Mouse (Mus musculus): ENCODE data around the gene Hist1h2ak. TPM values are rescaled to one million over a fixed set of nuclear protein-coding genes. Genes with fewer than 3 reads are reported as not detected.
A peak's percentile ranks its signal among the peaks of the same experiment; 100 is the strongest.
"Not testable (repeated sequence)": the region's sequence is repeated elsewhere in the genome, so short reads cannot be mapped to it uniquely, and the experiment has no call there.

The Hist1h2ak gene
- 22.2 and 26.2 TPM in 2 replicates for polyA plus RNA-seq (2015; fragmentation: Nextera tagmentation; extraction: Ambion mirVana)

DNA sequence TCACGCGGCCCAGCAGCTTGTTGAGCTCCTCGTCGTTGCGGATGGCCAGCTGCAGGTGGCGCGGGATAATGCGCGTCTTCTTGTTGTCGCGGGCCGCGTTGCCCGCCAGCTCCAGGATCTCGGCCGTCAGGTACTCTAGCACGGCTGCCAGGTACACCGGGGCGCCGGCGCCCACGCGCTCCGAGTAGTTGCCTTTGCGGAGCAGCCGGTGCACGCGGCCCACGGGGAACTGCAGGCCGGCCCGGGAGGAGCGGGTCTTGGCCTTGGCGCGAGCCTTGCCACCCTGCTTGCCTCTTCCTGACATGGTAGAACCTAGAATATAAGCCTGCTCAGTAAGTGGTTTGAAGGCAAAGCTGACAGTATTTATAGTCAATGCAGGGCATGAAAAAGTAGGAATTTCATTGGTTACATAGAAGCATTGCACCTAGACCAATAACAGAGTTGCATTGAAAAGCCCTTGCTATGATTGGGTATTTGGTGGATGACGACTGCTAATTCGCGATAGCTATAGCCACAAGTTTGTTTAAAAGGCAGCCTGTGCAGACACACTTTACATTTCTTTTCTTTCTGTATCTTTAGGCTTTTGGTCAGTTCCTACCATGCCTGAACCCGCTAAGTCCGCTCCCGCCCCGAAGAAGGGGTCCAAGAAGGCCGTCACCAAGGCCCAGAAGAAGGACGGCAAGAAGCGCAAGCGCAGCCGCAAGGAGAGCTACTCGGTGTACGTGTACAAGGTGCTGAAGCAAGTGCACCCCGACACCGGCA lies at the start of gene Hist1h2ak, which contains the start of gene Hist1h2bn:
Gene Hist1h2ak, minus strand, starts transcription at position 304 of the 762 bp plus-strand sequence.
Gene Hist1h2bn, plus strand, starts transcription at position 600 of the 762 bp plus-strand sequence.
- peak within 1 kb of the TSS; percentile 43 for H3K4me3 ChIP-seq (replicated peaks)
- under 1% methylated on average over 46 of the region's 50 CpGs for WGBS
- H3K27ac ChIP-seq, result peak within 1 kb of the TSS; percentile 95
- not testable (repeated sequence) for H3K27me3 ChIP-seq, H3K9me3 ChIP-seq, H3K36me3 ChIP-seq
- peaks cover 33% of the 10 kb centered on the region for H3K4me1 ChIP-seq (replicated peaks)
- peak; percentile 96 for ATAC-seq
- peak within 1 kb of the TSS; percentile 68 for H3K9ac ChIP-seq (replicated peaks)
- peak within 1 kb of the TSS; percentile 76 for H3K4me2 ChIP-seq (replicated peaks)

DNA sequence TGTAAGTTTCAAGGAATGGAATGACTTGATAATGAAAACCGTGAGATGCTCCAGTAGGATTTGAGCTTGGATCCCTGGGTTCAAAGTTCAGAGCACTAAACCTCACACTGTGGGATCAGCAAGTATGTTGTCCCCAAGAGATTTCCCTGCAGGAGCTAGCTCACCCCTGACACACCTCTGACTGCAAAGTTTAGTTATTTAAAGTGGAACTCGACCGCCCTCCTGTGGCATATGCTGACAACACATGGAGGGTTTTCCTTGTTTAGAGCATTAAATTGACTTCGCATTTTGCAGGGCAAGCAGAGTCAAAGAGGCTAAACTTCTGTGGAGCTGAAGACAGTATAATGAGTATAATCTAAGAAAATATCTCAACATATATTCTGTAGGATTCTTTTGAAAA lies 49.4 kb upstream of the Hist1h2ak start:
- H3K4me2 ChIP-seq (replicated peaks); H3K27ac ChIP-seq; H3K36me3 ChIP-seq; H3K27me3 ChIP-seq; H3K9me3 ChIP-seq; H3K9ac ChIP-seq (replicated peaks); H3K4me3 ChIP-seq (replicated peaks); H3K4me1 ChIP-seq (replicated peaks): not testable (repeated sequence)
- peak; percentile 60; the same call in 1 of the 2 replicates for ATAC-seq
- no CpG with 5 or more reads among the region's 4 CpGs for WGBS

DNA sequence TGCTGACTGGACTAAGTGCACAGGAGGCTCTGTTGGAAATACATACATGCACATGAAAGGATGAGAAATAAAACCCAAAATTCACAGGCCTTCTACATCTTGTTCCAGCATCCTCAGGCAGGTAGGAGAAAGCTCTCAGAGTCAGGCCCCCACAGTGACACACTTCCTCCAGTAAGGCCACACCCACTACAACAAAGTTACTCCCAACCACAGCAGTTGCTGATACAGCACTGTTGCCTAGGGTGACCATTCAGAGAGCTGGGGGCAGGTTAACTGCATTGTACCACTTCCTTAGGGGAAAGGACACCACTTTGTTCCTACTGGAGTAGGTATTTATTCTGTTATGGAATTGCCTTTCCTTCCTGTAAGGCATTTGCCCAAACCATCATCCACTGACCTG lies 43.5 kb upstream of the Hist1h2ak start:
- not testable (repeated sequence) for H3K4me3 ChIP-seq (replicated peaks); H3K9me3 ChIP-seq; H3K4me1 ChIP-seq (replicated peaks); H3K9ac ChIP-seq (replicated peaks); H3K27me3 ChIP-seq; ATAC-seq; H3K36me3 ChIP-seq; H3K27ac ChIP-seq; H3K4me2 ChIP-seq (replicated peaks)

DNA sequence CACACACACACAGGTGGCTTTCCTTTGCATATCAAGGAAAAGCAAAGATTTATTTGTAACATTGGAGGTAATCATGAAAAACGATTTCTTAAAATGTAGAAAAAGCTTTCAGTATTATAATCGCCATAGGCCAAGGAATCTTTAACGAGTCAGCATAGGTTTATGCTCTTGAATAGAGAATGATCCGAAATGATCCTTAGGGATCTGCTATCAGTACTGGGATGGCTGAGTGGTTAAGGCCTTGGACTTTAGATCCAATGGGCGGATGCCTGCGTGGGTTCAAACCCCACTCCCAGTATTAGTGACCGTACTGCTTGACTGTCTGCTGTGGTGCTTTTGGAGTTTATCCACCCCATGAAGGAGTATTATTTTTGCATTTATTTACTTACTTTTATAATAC lies 42.0 kb upstream of the Hist1h2ak start:
- H3K4me1 ChIP-seq (replicated peaks), result peaks cover 5% of the 10 kb centered on the region
- no peaks in the 10 kb centered on the region for H3K27me3 ChIP-seq
- 93% methylated on average over 7 of the region's 7 CpGs for WGBS
- no peak overlapping the region for H3K4me2 ChIP-seq (replicated peaks)
- H3K9ac ChIP-seq (replicated peaks), result no peak overlapping the region
- no peak overlapping the region for H3K4me3 ChIP-seq (replicated peaks)
- H3K9me3 ChIP-seq, result no peaks in the 10 kb centered on the region
- H3K27ac ChIP-seq, result no peak overlapping the region
- H3K36me3 ChIP-seq, result no peaks in the 10 kb centered on the region
- no peak for ATAC-seq

DNA sequence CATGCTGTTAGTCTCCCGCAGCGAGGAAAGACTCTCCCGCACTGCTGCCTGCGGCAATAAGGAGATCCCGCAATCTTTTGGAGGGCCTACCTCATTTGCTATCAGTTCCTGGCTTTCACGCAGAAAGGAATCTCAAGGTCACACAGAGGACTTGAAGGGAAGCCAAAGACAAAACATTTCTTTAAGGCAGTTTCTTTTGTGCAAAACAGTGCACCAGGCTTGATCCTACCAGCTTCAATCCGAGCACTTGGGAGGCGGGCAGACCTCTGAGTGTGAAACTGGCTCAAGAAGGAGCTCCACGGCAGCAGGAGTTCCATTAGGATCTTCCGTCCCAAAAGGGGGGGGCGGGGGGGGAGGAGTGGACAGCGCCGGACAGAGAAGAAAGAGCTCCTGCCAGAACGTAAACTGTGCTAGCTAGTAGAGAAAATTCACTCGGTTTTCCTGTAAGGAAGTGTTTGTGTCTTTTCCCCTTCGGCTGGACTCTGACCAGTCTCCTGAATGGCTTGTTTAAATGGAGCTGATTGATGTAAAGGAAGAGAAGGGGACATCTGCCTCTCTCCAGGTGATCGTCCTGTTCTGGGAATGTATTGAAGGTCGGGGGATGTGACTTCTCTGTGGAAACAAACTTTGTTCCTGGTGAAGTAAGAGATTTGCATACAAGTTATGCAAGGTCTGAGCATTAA lies 37.1 kb upstream of the Hist1h2ak start:
- peak overlapping the region; percentile 50; the same call in 1 of the 2 replicates for H3K9ac ChIP-seq (replicated peaks)
- no peak overlapping the region for H3K27ac ChIP-seq
- no peaks in the 10 kb centered on the region for H3K9me3 ChIP-seq
- peaks cover 23% of the 10 kb centered on the region for H3K4me1 ChIP-seq (replicated peaks)
- 7% methylated on average over 18 of the region's 18 CpGs for WGBS
- H3K27me3 ChIP-seq, result no peaks in the 10 kb centered on the region
- H3K36me3 ChIP-seq, result no peaks in the 10 kb centered on the region
- peak overlapping the region; percentile 33 for H3K4me2 ChIP-seq (replicated peaks)
- H3K4me3 ChIP-seq (replicated peaks), result no peak overlapping the region
- no peak for ATAC-seq

DNA sequence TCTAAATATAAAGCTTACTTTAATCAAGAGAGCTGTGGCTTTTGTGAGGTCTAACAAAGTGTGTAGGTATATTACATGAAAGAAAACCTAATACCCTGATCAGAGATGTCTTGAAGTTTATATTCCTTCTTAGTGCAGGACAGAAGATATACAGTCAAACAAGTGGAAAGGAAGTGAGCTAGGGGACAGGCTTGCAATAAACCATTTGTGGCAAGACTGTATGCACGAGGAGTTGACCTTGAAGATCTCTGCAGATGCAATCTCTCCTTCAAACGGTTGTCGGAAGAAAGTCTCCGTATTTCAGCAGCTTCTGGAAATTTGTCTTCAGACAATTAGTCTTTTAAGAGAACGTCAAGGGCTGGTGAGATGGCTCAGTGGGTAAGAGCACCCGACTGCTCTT lies 36.3 kb upstream of the Hist1h2ak start:
- Histone ChIP-seq H3K9ac (replicated peaks) (no peak overlapping the region), H3K27ac (no peak overlapping the region), H3K27me3 (no peaks in the 10 kb centered on the region), H3K4me3 (replicated peaks) (no peak overlapping the region), H3K36me3 (no peaks in the 10 kb centered on the region), H3K4me1 (replicated peaks) (peaks cover 24% of the 10 kb centered on the region), H3K9me3 (no peaks in the 10 kb centered on the region), H3K4me2 (replicated peaks) (no peak overlapping the region)
- 61% methylated on average over 6 of the region's 6 CpGs for WGBS
- ATAC-seq, result no peak

DNA sequence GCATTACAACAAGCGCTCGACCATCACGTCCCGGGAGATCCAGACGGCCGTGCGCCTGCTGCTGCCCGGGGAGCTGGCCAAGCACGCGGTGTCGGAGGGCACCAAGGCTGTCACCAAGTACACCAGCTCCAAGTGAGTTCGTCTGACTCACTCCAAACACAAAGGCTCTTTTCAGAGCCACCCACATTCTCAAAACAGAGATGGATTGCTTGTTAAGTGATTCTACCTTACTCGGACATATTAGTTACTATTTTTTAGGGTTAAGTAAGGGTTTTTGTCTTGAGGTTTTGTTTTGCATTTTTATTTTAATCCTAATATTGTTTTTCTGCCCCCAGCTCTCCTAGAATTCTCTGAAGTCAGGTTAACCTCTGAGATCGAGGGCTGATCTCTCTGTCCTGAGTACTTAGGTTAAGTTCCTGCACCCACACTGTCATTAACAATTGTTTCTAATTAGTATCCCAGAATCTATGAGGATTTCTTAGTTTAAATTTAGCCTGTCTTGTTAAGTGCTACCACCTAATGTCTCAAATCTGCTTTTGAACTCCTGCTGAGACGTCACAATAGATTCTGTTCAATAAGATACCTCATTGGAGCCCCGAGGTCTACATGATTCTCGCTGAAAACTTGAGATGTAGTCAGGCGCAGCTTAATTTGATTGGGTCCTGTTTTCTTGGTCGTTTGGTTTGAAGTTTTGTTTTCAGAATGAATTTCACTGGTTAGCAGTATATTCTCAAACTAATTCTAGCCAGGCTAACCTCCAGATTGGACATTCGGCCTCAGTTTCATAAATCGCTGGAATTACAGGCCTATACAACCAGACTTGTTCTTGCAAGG lies 34.4 kb upstream of the Hist1h2ak start:
- H3K27ac ChIP-seq, result peak overlapping the region; percentile 68
- ATAC-seq, result no peak
- H3K4me3 ChIP-seq (replicated peaks), result peak overlapping the region; percentile 39
- H3K9me3 ChIP-seq, result no peaks in the 10 kb centered on the region
- peaks cover 34% of the 10 kb centered on the region for H3K4me1 ChIP-seq (replicated peaks)
- H3K36me3 ChIP-seq, result no peaks in the 10 kb centered on the region
- H3K9ac ChIP-seq (replicated peaks), result peak overlapping the region; percentile 41; the same call in 1 of the 2 replicates
- WGBS, result 8% methylated on average over 17 of the region's 21 CpGs
- peak overlapping the region; percentile 64 for H3K4me2 ChIP-seq (replicated peaks)
- no peaks in the 10 kb centered on the region for H3K27me3 ChIP-seq

DNA sequence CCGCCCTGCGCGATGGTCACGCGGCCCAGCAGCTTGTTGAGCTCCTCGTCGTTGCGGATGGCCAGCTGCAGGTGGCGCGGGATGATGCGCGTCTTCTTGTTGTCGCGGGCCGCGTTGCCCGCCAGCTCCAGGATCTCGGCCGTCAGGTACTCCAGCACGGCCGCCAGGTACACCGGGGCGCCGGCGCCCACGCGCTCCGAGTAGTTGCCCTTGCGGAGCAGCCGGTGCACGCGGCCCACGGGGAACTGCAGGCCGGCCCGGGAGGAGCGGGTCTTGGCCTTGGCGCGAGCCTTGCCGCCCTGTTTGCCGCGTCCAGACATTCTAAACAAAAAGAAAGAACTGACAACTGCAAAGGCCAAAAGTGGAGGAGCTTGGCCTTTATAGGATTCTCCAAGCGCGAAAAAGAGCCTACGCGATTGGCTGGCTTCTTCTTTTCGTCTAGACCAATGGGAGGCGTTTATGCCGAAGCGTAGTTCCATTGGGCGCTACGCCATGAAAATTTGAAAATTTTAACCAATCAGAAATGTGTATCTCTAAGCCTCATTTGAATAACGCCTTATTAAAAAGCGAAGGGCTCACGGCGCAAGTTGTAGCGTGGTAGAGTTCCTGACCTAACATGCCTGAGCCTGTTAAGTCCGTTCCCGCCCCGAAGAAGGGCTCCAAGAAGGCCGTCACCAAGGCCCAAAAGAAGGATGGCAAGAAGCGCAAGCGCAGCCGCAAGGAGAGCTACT lies 33.4 kb upstream of the Hist1h2ak start, which contains the start of the genes Hist1h2an and Hist1h2bp:
Gene Hist1h2an, minus strand, starts transcription at position 320 of the 731 bp plus-strand sequence.
Gene Hist1h2bp, plus strand, starts transcription at position 563 of the 731 bp plus-strand sequence.
- Histone ChIP-seq H3K4me3 (replicated peaks) (peak within 1 kb of the TSS; percentile 39), H3K9ac (replicated peaks) (peak within 1 kb of the TSS; percentile 61), H3K4me2 (replicated peaks) (peak within 1 kb of the TSS; percentile 64), H3K4me1 (replicated peaks) (peaks cover 41% of the 10 kb centered on the region), H3K27ac (peak within 1 kb of the TSS; percentile 84)
- H3K27me3 ChIP-seq, H3K9me3 ChIP-seq, H3K36me3 ChIP-seq: not testable (repeated sequence)
- WGBS, result under 1% methylated on average over 42 of the region's 63 CpGs
- ATAC-seq, result peak; percentile 96

DNA sequence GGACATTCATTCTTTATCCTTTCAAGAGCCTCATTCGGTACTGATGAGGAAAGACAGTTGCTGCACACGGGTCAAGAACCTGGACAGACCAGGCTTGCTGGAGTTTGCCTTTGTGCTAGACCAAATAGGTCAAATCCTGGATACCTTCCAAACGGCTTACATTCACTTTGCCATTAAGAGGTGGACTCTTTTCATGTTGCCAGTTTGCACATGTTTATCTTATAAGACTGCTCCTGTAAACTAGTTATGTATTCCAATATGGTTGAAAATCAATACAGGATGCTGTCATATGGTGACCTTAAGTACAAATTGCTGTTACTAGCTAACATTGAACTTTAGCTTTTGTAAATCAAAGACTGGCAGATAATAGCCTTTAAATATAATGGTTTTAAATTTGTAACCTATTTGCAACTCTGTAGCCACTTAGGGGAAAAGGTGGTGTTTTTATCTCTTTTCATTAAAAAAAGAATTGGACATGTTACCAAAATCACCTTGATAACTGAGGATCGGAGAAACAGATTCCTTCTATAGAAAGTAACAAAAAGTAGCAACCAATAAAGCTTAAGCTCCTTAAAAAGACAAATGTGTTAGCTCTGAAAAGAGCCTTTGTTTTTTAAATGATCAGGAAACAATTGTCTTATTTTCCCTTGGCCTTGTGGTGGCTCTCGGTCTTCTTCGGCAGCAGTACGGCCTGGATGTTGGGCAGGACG lies 32.7 kb upstream of the Hist1h2ak start:
- H3K27me3 ChIP-seq, result no peaks in the 10 kb centered on the region
- no peak for ATAC-seq
- peak overlapping the region; percentile 39 for H3K4me3 ChIP-seq (replicated peaks)
- H3K4me2 ChIP-seq (replicated peaks), result peak overlapping the region; percentile 64
- H3K4me1 ChIP-seq (replicated peaks), result peaks cover 41% of the 10 kb centered on the region
- peak overlapping the region; percentile 61 for H3K9ac ChIP-seq (replicated peaks)
- H3K9me3 ChIP-seq, result no peaks in the 10 kb centered on the region
- H3K36me3 ChIP-seq, result no peaks in the 10 kb centered on the region
- 3% methylated on average over 8 of the region's 8 CpGs for WGBS
- H3K27ac ChIP-seq, result peak overlapping the region; percentile 84

DNA sequence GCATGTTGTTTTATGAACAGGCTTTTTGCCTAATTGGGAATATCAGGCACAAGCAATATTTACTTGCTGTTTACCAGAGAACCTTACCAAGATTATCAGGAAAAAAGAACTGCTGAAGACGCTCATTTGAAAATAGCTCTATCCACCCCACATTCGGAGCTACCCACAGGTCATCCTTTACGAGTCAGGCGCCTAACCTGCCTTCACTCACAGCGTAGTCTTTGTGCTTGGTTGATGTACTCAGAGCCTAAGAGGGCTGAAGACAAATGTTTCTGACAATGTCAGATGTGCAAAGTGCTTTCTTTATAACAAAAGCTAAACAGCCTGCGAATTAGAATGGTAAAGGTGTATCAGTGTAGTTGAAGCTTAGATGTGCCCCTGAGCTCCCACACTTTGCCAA lies 30.7 kb upstream of the Hist1h2ak start:
- H3K4me2 ChIP-seq (replicated peaks), result peak overlapping the region; percentile 67; the same call in 1 of the 2 replicates
- H3K36me3 ChIP-seq, result no peaks in the 10 kb centered on the region
- H3K4me3 ChIP-seq (replicated peaks), result no peak overlapping the region; the same call in 1 of the 2 replicates
- no peak for ATAC-seq
- no peaks in the 10 kb centered on the region for H3K27me3 ChIP-seq
- 20% methylated on average over 6 of the region's 6 CpGs for WGBS
- H3K4me1 ChIP-seq (replicated peaks), result peaks cover 48% of the 10 kb centered on the region
- no peaks in the 10 kb centered on the region for H3K9me3 ChIP-seq
- H3K9ac ChIP-seq (replicated peaks), result no peak overlapping the region
- H3K27ac ChIP-seq, result peak overlapping the region; percentile 68

DNA sequence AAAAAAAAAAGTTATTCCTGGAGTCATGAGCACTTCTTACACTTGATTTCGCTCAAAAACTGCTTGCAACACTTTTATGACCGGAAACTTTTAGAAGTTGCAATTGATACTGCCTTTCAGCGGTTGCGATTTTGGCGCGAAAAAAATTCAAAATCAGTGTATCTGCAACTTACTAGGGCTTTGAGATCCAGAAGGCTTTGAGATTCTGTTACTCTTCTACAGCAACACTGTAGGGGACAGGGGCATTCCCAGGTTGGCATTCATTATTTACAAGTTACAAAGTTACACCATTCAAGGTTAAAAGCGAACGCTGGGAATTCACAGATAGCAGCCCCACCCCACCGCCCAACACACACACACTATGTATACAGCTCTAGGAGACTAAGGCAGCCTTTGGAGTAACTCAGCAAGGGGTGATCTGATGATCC lies 30.1 kb upstream of the Hist1h2ak start:
- H3K27ac ChIP-seq, result peak overlapping the region; percentile 68
- WGBS, result 3% methylated on average over 9 of the region's 9 CpGs
- H3K36me3 ChIP-seq, result no peaks in the 10 kb centered on the region
- peak overlapping the region; percentile 67 for H3K4me2 ChIP-seq (replicated peaks)
- peaks cover 48% of the 10 kb centered on the region for H3K4me1 ChIP-seq (replicated peaks)
- no peak overlapping the region; the same call in 1 of the 2 replicates for H3K9ac ChIP-seq (replicated peaks)
- peak overlapping the region; percentile 42 for H3K4me3 ChIP-seq (replicated peaks)
- no peak for ATAC-seq
- H3K27me3 ChIP-seq, result no peaks in the 10 kb centered on the region
- no peaks in the 10 kb centered on the region for H3K9me3 ChIP-seq
